8 mouse cellular contexts compared by ENCODE assay signal in the genomic region with DNA sequence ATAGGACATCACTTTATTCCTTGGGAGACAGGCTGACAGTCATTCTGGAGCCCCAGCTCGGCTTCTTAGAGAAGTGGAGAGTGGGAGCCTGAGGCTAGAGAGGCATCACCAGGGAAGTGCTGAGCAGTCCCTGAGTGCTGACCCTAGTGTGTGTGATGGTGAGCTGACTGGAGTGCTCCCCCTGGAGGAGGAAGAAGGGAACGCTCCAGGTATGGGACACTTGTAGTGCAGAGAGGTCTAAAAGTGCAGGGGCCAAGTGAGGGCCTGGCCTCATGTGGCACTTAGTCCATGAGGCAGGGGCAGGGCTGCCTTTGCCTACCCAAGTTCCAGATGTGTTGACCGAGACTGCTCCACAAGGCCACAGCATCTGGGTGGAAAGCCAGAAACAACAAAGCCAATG. TPM values are rescaled to one million over a fixed set of nuclear protein-coding genes. Genes with fewer than 3 reads are reported as not detected.
DNase-seq lines count a peak whose midpoint lies in the region; ATAC-seq and TF ChIP-seq lines count a peak whose summit lies in the region.

No protein-coding gene starts in this region.

- H3K27me3 ChIP-seq in kidney, adult 2 months (replicated peaks; ENCODE audit: control insufficient read depth, insufficient read depth, low read length) = no peaks in the 10 kb centered on the region

- H3K27ac ChIP-seq in kidney, adult 2 months (ENCODE audit: insufficient read depth, low read depth, low read length) = no peak overlapping the region

- DNase-seq in cerebellum, adult 8-10 months = peak; percentile 46
- peak; percentile 45 for DNase-seq in urinary bladder, postnatal 25 days (ENCODE audit: low spot score)
- no peak for DNase-seq in urinary bladder, postnatal 4 days (ENCODE audit: low spot score in 2 of 2)
- peak; percentile 49 for DNase-seq in embryo, embryonic 11.5 days (ENCODE audit: low read depth, low spot score)
- DNase-seq in kidney, adult 2 months = peak; percentile 68
- peak; percentile 75 for DNase-seq in lung, postnatal 10 days
- DNase-seq in spleen, postnatal 14 days (ENCODE audit: low spot score in 2 of 2) = peak; percentile 48 to 62

- peak; percentile 79 for TF ChIP-seq CTCF in kidney, adult 2 months (conservative IDR thresholded peaks at IDR 0.05; ENCODE audit: insufficient read depth, insufficient read length, low read depth, low read length)

- H3K36me3 ChIP-seq in kidney, adult 2 months (ENCODE audit: control insufficient read depth, insufficient read depth, low read length) = no peaks in the 10 kb centered on the region

- 50% methylated on average over 3 of the region's 3 CpGs for WGBS in kidney, adult 2 months

- no peak overlapping the region for H3K4me3 ChIP-seq in kidney, adult 2 months (ENCODE audit: insufficient read depth, low read depth, low read length)

- no peak for TF ChIP-seq POLR2A in kidney, adult 2 months (IDR thresholded peaks at IDR 0.05; ENCODE audit: low read depth, low read length)

- no peak for ATAC-seq in cerebellum, adult (ENCODE audit: insufficient number of reproducible peaks, low FRiP score, low TSS enrichment)

- H3K4me1 ChIP-seq in kidney, adult 2 months (ENCODE audit: control insufficient read depth, insufficient read depth, low read length) = no peaks in the 10 kb centered on the region

RNA-seq across cellular contexts. Expression of gene Mdfi, which starts 39.0 kb away (rescaled TPM):
- polyA plus RNA-seq in kidney, adult 2 months (2012; rRNA removed) = 4.9 and 6.6 TPM in 2 replicates

RNA-seq across cellular contexts. Expression of gene Tfeb, which starts 58.6 kb away (rescaled TPM):
- polyA plus RNA-seq in kidney, adult 2 months (2012; rRNA removed) = 35.0 and 36.4 TPM in 2 replicates

Comparison
In these comparisons a context has a peak if more than half of its experiments do, and no peak if none do; other contexts are left out.
1. DNase-seq: peak in cerebellum, adult 8-10 months (single experiment), urinary bladder, postnatal 25 days (single experiment), embryo, embryonic 11.5 days (single experiment), kidney, adult 2 months (single experiment), lung, postnatal 10 days (single experiment) and spleen, postnatal 14 days (2 of 2); none in urinary bladder, postnatal 4 days (0 of 2).